Mouse (Mus musculus) right cerebral cortex, adult 2 months (tissue): Measurements from ENCODE around the gene Eif3j1.
"Not testable (repeated sequence)": the region's sequence is repeated elsewhere in the genome, so short reads cannot be mapped to it uniquely, and the experiment has no call there.

ENCODE experiments used
- DNase-seq, 2 experiments: peaks; one replicate each; pipeline ENCODE4 v3.0.0; 2021 to 2022; ENCODE audit warnings: low spot score in 2 of 2

Gene Eif3j1

GRCm38 (mm10) chr2:122027862-122028755 is at the start of gene Eif3j1:
Eif3j1 (plus strand) TSS chr2:122028546.
- peak; percentile 82 to 84 for DNase-seq

- DNase-seq = no peak
Observed at GRCm38 (mm10) chr2:121995738-121996137, 32.6 kb upstream of the Eif3j1 start.

- no peak for DNase-seq
Observed at GRCm38 (mm10) chr2:122008832-122009231, 19.5 kb upstream of the Eif3j1 start.

DNA sequence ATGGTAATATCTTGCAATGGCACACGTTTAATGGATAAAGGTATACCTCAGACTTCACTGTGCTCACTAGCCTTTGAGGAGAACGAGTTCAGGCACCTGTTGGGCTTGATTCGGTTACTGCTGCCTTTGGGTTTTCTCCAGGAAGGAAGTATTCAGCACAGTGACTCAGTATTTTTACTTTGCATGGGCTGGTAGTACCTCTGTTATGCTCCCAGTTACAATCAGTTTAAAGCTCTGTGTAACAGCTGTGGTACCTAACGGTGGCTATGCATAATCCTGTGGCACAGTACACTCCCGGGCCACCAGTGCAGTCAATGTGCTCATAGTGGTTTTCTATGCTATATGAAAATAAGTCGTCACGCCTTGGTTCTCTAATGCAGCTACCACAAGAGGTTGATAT is 16.9 kb upstream of the Eif3j1 start:
- DNase-seq = peak in 1 of 2 experiments; percentile 8

DNA sequence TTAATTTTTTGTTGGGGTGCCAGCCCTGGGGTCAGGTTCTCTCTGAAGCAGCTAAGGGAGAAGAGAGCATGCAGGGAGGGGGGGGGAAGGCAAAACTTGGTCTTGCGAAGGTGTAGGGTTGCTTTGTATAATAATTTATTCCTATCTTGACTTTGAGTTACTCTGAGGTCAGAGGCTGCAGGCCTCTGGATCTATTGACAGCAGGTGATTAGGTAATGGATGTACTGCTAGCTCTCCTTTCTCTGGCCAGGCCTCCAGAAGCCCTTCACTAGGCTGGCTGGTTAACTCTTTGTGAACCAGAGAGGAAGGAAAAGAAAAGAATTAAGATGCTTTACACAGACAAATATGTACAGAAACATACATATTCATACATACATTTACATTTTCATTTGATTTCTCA is 9.6 kb upstream of the Eif3j1 start:
- DNase-seq = no peak

GRCm38 (mm10) chr2:122022284-122022683 is 6.1 kb upstream of the Eif3j1 start:
- no peak for DNase-seq

- DNase-seq = not testable (repeated sequence)
Observed at GRCm38 (mm10) chr2:122027091-122027490, 1.3 kb upstream of the Eif3j1 start.

DNA sequence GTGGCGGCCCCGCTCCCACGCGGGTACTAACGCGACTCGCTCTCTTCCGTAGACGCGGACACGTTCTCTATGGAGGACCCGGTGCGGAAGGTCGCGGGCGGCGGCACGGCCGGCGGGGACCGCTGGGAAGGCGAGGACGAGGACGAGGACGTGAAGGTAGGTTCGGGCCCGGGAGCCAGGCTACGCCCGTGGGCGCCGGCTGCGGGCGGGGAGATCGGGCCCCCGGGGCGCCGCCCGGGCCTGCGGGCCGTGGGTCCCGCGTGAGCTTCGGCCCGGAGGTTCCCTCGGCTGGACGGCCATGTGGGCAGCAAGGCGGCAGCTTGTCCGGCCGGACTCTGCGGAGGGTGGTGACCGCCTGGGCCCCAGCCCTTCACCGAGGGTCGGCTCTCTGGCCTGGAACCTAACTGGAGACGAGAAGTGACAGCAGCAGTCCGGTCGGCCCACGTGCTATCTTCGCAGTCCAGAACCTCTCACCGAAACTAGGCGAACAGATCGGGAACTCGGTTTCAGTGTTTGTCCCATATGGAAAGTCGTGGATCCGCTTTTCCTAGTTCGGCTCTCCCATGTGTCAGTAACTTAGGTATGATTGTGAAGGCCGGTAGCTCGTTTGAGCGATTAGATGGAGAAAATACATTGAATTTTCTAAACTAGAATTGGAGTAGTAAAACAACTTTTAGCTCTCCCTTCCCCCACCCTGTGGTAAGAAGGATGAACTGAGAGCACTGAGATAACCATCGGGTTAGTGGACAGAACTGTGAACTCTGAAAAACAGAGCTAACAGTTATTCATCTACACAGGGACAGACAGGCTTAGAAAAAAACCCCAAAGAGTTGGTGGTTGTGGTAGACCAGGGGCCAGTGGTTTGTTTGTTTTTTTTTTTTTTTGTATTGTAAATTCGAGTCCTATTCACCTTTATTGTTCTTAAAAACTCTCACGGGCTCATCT is 682 bp downstream of the Eif3j1 start:
- peak; percentile 37 to 38 for DNase-seq

DNA sequence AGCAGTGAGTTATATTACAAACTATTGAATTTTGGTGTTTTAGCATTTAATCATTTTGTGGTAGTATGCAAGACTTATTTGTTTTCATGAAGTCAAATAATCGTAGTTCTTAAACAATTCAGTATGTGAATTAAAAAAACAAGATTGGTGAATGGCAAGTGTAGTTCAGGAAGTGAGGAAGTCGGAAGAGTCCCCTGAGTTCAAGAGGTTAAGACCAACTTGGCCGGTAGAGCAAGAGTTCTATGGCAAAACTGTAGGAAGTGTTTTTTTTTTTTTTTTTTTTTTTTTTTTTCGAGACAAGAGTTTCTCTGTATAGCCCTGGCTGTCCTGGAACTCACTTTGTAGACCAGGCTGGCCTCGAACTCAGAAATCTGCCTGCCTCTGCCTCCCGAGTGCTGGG is 3.6 kb downstream of the Eif3j1 start:
- DNase-seq = no peak

GRCm38 (mm10) chr2:122036064-122036463 is 7.7 kb downstream of the Eif3j1 start:
- DNase-seq = no peak

DNA sequence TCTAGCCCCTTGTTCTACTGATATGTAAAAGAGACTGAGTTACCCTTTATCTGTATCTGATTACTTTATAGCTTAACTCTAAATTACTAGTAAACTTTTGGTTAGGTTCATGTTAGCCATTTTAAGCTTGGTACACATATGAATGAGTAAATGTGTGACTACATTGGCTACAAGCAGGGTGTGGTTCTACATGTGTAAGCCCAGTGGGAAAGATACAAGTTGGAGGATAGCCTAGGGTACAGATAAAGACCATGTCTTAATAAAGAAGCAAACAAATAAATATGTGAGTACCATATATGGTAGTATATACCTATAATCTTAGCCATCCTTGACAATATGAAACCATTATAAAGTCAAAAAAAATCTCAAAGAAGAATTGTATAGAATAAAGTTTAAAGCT is 15.6 kb downstream of the Eif3j1 start:
- no peak for DNase-seq

GRCm38 (mm10) chr2:122059365-122060115 is 31.2 kb downstream of the Eif3j1 start:
- DNase-seq = no peak

DNA sequence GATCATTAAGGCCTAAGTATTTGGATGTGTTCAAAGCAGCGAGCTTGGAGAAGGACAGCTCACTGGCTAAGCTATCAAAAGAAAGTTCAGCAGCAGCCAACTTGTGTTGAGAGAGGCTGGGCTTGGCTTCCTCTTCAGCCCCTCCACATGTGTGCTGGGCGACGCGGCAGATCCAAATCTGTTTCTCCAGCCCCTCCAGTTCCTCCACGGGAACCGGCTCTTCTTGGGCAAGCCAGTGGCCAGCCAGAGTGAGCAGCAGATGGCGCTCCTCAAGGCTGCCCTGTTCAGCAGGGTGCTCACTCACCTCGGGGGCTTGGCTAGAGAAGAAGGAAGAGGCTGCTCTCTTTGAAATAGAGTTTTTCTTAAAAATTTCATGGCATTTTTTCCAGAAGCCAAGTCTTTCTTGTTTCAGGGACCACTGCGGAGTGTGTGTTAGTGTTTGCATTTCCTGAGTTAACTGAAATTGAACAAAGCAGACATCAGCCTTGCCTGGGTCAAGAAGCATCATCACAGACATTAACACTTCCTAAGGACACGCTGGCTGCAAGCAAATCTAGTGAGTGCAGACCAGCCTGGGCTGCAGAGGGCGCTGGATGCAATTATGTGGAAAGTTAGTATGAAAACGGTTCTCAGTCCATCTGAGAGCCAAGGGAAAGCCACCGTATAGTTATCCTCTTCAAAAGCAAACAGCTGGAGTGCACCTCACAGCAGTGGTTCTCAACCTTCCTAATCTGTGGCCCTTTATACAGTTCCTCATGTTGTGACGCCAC is 37.0 kb downstream of the Eif3j1 start:
- DNase-seq = no peak

DNA sequence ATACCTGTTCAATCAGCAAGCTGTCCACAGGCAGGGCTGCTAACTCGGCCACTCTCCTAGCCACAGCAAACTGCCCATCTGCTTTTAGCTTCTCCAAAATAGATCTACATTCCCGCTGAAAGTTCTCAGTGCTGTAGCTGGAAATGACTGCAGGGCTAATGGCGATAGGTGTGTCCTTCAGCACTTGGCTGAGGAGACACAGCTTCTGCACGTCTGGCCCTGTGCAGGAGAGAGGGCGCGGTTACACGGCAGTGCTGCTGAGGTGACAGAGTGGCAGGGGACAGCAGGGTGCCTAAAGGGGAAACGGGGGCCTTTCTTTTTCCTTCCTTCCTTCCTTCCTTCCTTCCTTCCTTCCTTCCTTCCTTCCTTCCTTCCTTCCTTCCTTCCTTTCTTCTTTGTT is 37.9 kb downstream of the Eif3j1 start:
- DNase-seq = no peak

DNA sequence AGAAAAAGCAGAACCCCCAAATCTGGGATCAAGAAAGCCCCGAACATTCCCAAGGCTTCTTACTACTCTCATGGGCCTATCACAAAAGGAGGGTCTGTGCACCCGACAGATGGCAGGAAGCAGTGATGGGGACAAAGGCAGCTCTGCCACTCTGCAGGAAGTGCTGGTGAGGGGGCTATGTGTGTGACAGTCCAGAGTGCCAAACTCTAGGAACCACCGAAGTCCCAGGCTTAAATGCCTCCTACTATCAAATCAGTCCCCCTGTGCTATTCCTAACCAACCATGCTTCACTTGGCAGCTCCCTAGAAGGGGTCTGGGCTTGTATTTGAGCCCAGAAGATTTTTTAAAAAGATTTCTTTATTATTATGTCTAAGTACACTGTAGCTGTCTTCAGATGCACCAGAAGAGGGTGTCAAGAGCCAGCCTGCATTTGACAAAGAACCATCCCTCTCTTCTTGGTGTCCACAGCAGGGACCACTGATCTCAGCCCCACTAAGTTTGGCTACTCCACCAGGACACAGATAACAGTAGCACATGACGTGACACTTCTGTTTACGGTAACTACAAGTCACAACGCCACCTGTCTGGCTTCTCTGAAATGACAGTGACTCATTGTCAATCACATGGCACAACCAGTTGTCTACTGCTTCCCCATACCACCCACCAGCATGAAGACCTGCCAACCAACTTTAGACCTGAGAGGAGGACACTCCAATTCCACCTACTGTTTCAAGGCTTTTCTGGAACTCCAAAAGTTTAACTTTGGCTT is 41.0 kb downstream of the Eif3j1 start:
- no peak for DNase-seq

- peak; percentile 43 to 57 for DNase-seq
Observed at GRCm38 (mm10) chr2:122069922-122070321, 41.6 kb downstream of the Eif3j1 start.

- no peak for DNase-seq
Observed at GRCm38 (mm10) chr2:122081728-122082456, 53.5 kb downstream of the Eif3j1 start.

DNA sequence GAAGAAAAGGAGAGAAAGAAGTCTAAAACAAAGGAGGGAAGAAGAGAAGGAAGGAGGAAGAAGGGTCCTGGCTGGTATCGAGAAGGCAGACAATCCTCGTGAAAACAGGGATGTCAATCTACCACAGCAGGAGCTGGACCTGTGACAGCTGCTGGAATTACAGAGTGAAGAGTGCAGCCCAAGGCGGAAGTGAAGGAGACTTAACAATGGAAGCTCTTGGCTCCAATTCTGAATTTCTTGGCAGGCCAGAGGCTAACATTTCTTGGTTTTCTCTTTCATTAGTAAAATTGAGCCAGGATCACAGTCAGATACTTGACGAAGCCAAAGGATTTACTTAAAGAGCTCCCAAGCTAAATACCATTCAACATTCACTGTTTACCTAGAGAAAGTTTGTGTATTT is 58.1 kb downstream of the Eif3j1 start:
- DNase-seq = no peak

GRCm38 (mm10) chr2:122093844-122094243 is 65.5 kb downstream of the Eif3j1 start:
- no peak for DNase-seq
